Mouse (Mus musculus): ENCODE measurements around the gene Chrnb1.

Chrnb1 gene

DNA sequence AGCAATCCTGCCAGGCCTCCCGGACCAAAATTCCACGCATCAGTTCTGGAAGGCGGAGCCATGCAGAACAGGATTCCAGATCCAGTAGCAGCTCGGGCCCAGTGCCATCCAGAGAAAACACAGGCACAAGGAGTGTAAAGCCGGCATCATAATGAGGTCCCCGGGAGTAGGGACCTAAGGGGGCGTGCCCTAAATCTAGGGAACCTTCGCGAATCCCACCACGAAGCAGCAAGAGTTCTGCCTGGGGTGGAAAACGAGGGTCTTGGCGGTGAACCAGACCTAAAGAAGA is 8.9 kb upstream of the Chrnb1 start:
- no peak for DNase-seq (ENCODE audit: low spot score)

DNA sequence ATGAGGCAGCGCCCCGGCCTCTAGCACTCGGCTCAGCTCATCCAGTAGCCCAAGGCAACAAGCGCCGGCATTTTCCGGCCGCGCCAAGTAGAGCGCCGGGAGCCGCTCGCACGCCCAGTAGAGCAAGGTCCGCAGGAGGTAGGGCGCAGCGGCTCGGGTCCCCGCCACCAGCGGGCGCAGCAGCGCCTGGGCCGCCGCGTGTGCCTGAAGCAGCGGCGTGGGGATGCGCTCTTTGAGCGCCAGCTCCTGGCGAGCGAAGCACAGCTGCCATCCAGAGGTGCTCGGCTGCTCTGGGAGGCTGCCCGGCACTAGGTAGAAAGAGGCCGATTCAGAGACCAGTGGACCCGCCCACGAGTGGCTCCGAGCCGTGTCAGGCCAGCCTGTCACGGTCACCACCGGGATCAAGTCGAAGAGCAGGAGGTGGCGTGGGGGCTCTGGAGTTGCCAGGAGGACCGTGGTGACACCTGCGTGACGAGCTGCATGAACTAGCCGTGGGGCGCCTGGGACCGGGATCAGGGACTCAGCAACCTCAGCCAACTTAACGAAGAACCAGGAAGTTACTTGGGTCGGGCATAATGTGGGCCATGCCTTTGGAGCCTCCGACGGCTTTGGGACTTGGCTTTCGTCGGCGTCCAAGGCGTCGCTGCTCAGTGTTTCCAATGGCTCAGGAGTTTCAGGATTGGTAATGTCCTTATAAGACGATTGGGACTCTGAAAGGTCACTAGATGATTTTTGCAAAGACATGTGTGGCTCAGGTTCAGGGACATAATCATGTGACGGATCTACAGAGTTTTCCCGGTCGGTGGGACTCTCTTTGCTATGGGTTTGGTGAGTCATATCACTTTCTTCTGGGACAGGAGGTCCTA is 8.3 kb upstream of the Chrnb1 start:
- DNase-seq (ENCODE audit: low spot score) = no peak

GRCm38 (mm10) chr11:69803328-69803727 is 7.6 kb upstream of the Chrnb1 start:
- DNase-seq (ENCODE audit: low spot score) = no peak

GRCm38 (mm10) chr11:69802648-69803105 is 6.9 kb upstream of the Chrnb1 start:
- no peak for DNase-seq (ENCODE audit: low spot score)

- DNase-seq (ENCODE audit: low spot score) = no peak
These were observed 5.7 kb upstream of the Chrnb1 start, which contains the start of gene Fgf11 for GRCm38 (mm10) chr11:69801379-69801977. Gene Fgf11, minus strand, starts transcription at chr11:69801857.

- DNase-seq (ENCODE audit: low spot score) = no peak
These were observed 4.9 kb upstream of the Chrnb1 start for GRCm38 (mm10) chr11:69800392-69801197.

- DNase-seq (ENCODE audit: low spot score) = no peak
These were observed 4.3 kb upstream of the Chrnb1 start for GRCm38 (mm10) chr11:69800138-69800391.

DNA sequence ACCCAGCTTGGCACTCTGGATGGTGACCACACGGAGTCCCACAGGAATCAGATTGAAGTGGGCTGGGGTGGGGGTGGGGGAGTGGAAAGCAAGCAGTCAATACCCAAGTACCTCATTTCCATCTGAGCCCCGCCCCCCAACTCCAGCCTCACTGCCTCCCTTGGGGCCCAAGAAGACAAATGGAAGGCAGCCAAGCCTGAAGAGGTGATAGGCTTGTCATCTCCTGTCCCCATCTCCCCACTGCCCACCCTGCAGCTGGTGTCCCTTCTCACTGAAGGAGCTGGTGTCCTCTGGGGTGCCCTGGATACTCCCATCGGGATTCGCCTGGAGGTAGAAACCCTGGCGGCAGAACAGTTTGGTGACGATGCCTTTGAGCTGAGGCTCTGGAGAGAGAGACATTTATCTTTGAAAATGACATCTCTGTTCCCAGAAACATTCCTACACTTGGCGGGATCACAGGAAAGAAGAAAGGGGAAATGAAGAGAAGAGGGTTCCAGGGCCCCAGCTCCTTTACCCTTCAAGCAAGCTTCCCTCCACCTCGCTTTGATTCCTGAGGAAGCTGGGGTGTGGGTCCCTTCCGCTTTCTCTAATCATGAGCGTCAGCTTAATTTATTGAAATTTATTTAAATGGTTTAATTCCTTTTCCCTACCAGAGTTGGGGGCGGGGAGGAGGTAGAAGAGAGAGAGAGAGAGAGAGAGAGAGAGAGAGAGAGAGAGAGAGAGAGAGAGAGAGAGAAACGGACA is 3.8 kb upstream of the Chrnb1 start:
- DNase-seq (ENCODE audit: low spot score) = no peak

GRCm38 (mm10) chr11:69797924-69798323 is 2.2 kb upstream of the Chrnb1 start:
- no peak for DNase-seq (ENCODE audit: low spot score)

GRCm38 (mm10) chr11:69795983-69796435 is 266 bp upstream of the Chrnb1 start:
- no peak for DNase-seq (ENCODE audit: low spot score)

GRCm38 (mm10) chr11:69793429-69793828 is 2.3 kb downstream of the Chrnb1 start:
- no peak for DNase-seq (ENCODE audit: low spot score)

DNA sequence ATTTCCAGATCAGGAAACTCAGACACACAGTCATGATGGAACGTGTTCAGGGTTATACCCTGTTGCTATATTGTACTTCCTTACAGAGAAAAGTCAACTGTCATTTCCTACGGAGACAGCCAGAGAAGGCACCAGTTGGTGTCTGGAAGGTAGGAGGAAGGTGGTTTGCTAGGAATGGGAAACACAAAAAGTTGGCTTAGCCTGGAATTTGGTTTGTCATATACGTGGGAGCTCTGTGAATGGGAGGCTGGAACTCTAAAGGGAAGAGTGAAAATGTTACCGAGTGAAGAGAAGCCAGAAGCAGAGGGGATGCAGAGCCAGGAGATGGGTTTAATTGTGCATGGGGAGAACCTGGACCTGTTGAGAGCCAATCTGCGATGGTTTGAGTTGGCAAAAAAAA is 4.3 kb downstream of the Chrnb1 start:
- no peak for DNase-seq (ENCODE audit: low spot score)

GRCm38 (mm10) chr11:69789431-69789830 is 6.3 kb downstream of the Chrnb1 start:
- DNase-seq (ENCODE audit: low spot score) = no peak

- DNase-seq (ENCODE audit: low spot score) = no peak
These were observed 8.4 kb downstream of the Chrnb1 start for GRCm38 (mm10) chr11:69787306-69787705.

- no peak for DNase-seq (ENCODE audit: low spot score)
These were observed 10.9 kb downstream of the Chrnb1 start for GRCm38 (mm10) chr11:69784793-69785272.

DNA sequence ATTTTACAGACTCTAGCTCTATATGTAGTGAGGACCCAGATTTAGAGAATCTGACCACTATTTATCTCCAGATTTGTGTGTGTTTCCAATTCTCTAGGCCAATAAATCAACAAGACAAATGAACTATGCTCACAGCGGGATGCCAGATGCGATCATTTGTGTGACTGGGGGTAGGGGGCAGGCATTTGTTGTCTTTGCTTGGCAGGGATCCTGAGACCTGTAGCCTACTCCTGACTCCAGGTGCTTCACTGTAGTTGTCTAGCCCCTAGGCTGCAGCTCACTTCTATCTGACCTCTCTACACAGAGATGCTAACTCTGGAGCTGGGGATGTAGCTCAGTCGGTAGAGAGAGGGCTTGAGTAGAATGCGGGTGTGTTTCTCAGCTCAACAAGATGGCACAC is 13.9 kb downstream of the Chrnb1 start:
- DNase-seq (ENCODE audit: low spot score) = no peak

GRCm38 (mm10) chr11:69778985-69779384 is 16.8 kb downstream of the Chrnb1 start:
- DNase-seq (ENCODE audit: low spot score) = no peak

GRCm38 (mm10) chr11:69778258-69778982 is 17.3 kb downstream of the Chrnb1 start:
- DNase-seq (ENCODE audit: low spot score) = no peak

GRCm38 (mm10) chr11:69777504-69778257 is 18.1 kb downstream of the Chrnb1 start:
- no peak for DNase-seq (ENCODE audit: low spot score)

GRCm38 (mm10) chr11:69776488-69776887 is 19.3 kb downstream of the Chrnb1 start:
- no peak for DNase-seq (ENCODE audit: low spot score)

GRCm38 (mm10) chr11:69775716-69776115 is 20.0 kb downstream of the Chrnb1 start:
- DNase-seq (ENCODE audit: low spot score) = no peak
